Mouse (Mus musculus): ENCODE measurements around the gene Grxcr1. TPM values are rescaled to one million over a fixed set of nuclear protein-coding genes. Genes with fewer than 3 reads are reported as not detected.

Gene Grxcr1
- polyA plus RNA-seq, 1 experiment: not detected

- no peak overlapping the region for H3K27ac ChIP-seq (replicated peaks; ENCODE audit: low read depth, low read length)
- no peak overlapping the region for H3K4me3 ChIP-seq (ENCODE audit: insufficient read depth, low read depth, low read length)
- peaks cover 2% of the 10 kb centered on the region; the same call in 1 of the 2 replicates for H3K4me1 ChIP-seq (ENCODE audit: control insufficient read depth, insufficient read depth, insufficient read length, low read length)
These were observed 17.9 kb downstream of the Grxcr1 start for GRCm38 (mm10) chr5:68049536-68049935.

- H3K4me1 ChIP-seq (ENCODE audit: control insufficient read depth, insufficient read depth, insufficient read length, low read length): peaks cover 2% of the 10 kb centered on the region; the same call in 1 of the 2 replicates
- no peak overlapping the region for H3K4me3 ChIP-seq (ENCODE audit: insufficient read depth, low read depth, low read length)
- no peak overlapping the region for H3K27ac ChIP-seq (replicated peaks; ENCODE audit: low read depth, low read length)
These were observed 19.5 kb downstream of the Grxcr1 start for GRCm38 (mm10) chr5:68051101-68051500.

GRCm38 (mm10) chr5:68057574-68057973 is 25.9 kb downstream of the Grxcr1 start:
- Histone ChIP-seq H3K4me3 (ENCODE audit: insufficient read depth, low read depth, low read length) (no peak overlapping the region), H3K27ac (replicated peaks; ENCODE audit: low read depth, low read length) (no peak overlapping the region), H3K4me1 (ENCODE audit: control insufficient read depth, insufficient read depth, insufficient read length, low read length) (no peaks in the 10 kb centered on the region)

- Histone ChIP-seq H3K27ac (replicated peaks; ENCODE audit: low read depth, low read length) (no peak overlapping the region), H3K4me3 (ENCODE audit: insufficient read depth, low read depth, low read length) (no peak overlapping the region), H3K4me1 (ENCODE audit: control insufficient read depth, insufficient read depth, insufficient read length, low read length) (no peaks in the 10 kb centered on the region)
These were observed 37.1 kb downstream of the Grxcr1 start for GRCm38 (mm10) chr5:68068694-68069093.

- H3K4me1 ChIP-seq (ENCODE audit: control insufficient read depth, insufficient read depth, insufficient read length, low read length): no peaks in the 10 kb centered on the region
- H3K27ac ChIP-seq (replicated peaks; ENCODE audit: low read depth, low read length): no peak overlapping the region
- no peak overlapping the region for H3K4me3 ChIP-seq (ENCODE audit: insufficient read depth, low read depth, low read length)
These were observed 38.7 kb downstream of the Grxcr1 start for GRCm38 (mm10) chr5:68070308-68070707.

- H3K4me1 ChIP-seq (ENCODE audit: control insufficient read depth, insufficient read depth, insufficient read length, low read length): no peaks in the 10 kb centered on the region
These were observed 40.2 kb downstream of the Grxcr1 start for GRCm38 (mm10) chr5:68071857-68072256.

GRCm38 (mm10) chr5:68086535-68087098 is 55.0 kb downstream of the Grxcr1 start:
- Histone ChIP-seq H3K4me1 (ENCODE audit: control insufficient read depth, insufficient read depth, insufficient read length, low read length) (no peaks in the 10 kb centered on the region), H3K4me3 (ENCODE audit: insufficient read depth, low read depth, low read length) (no peak overlapping the region), H3K27ac (replicated peaks; ENCODE audit: low read depth, low read length) (peak overlapping the region; percentile 11; the same call in 1 of the 2 replicates)

More at GRCm38 (mm10) chr5:68071857-68072256, 40.2 kb downstream of the Grxcr1 start:
- H3K27ac ChIP-seq (replicated peaks; ENCODE audit: low read depth, low read length): no peak overlapping the region
- no peak overlapping the region for H3K4me3 ChIP-seq (ENCODE audit: insufficient read depth, low read depth, low read length)

GRCm38 (mm10) chr5:68087174-68087573 is 55.5 kb downstream of the Grxcr1 start:
- no peak overlapping the region for H3K4me3 ChIP-seq (ENCODE audit: insufficient read depth, low read depth, low read length)
- H3K4me1 ChIP-seq (ENCODE audit: control insufficient read depth, insufficient read depth, insufficient read length, low read length): no peaks in the 10 kb centered on the region
- no peak overlapping the region for H3K27ac ChIP-seq (replicated peaks; ENCODE audit: low read depth, low read length)

- Histone ChIP-seq H3K4me3 (ENCODE audit: insufficient read depth, low read depth, low read length) (no peak overlapping the region), H3K27ac (replicated peaks; ENCODE audit: low read depth, low read length) (no peak overlapping the region), H3K4me1 (ENCODE audit: control insufficient read depth, insufficient read depth, insufficient read length, low read length) (no peaks in the 10 kb centered on the region)
These were observed 61.5 kb downstream of the Grxcr1 start for GRCm38 (mm10) chr5:68093085-68093484.

- Histone ChIP-seq H3K27ac (replicated peaks; ENCODE audit: low read depth, low read length) (no peak overlapping the region), H3K4me3 (ENCODE audit: insufficient read depth, low read depth, low read length) (no peak overlapping the region), H3K4me1 (ENCODE audit: control insufficient read depth, insufficient read depth, insufficient read length, low read length) (no peaks in the 10 kb centered on the region)
These were observed 66.3 kb downstream of the Grxcr1 start for GRCm38 (mm10) chr5:68097665-68098624.

GRCm38 (mm10) chr5:68112430-68113036 is 80.9 kb downstream of the Grxcr1 start:
- H3K4me1 ChIP-seq (ENCODE audit: control insufficient read depth, insufficient read depth, insufficient read length, low read length): no peaks in the 10 kb centered on the region
- H3K27ac ChIP-seq (replicated peaks; ENCODE audit: low read depth, low read length): no peak overlapping the region
- no peak overlapping the region for H3K4me3 ChIP-seq (ENCODE audit: insufficient read depth, low read depth, low read length)

GRCm38 (mm10) chr5:68120880-68121279 is 89.2 kb downstream of the Grxcr1 start:
- Histone ChIP-seq H3K27ac (replicated peaks; ENCODE audit: low read depth, low read length) (no peak overlapping the region), H3K4me3 (ENCODE audit: insufficient read depth, low read depth, low read length) (no peak overlapping the region), H3K4me1 (ENCODE audit: control insufficient read depth, insufficient read depth, insufficient read length, low read length) (no peaks in the 10 kb centered on the region)

GRCm38 (mm10) chr5:68122883-68123282 is 91.2 kb downstream of the Grxcr1 start:
- no peak overlapping the region for H3K27ac ChIP-seq (replicated peaks; ENCODE audit: low read depth, low read length)
- no peaks in the 10 kb centered on the region for H3K4me1 ChIP-seq (ENCODE audit: control insufficient read depth, insufficient read depth, insufficient read length, low read length)
- no peak overlapping the region for H3K4me3 ChIP-seq (ENCODE audit: insufficient read depth, low read depth, low read length)

- Histone ChIP-seq H3K4me3 (ENCODE audit: insufficient read depth, low read depth, low read length) (no peak overlapping the region), H3K4me1 (ENCODE audit: control insufficient read depth, insufficient read depth, insufficient read length, low read length) (no peaks in the 10 kb centered on the region), H3K27ac (replicated peaks; ENCODE audit: low read depth, low read length) (no peak overlapping the region)
These were observed 93.8 kb downstream of the Grxcr1 start for GRCm38 (mm10) chr5:68125478-68125877.

- Histone ChIP-seq H3K27ac (replicated peaks; ENCODE audit: low read depth, low read length) (no peak overlapping the region), H3K4me1 (ENCODE audit: control insufficient read depth, insufficient read depth, insufficient read length, low read length) (no peaks in the 10 kb centered on the region), H3K4me3 (ENCODE audit: insufficient read depth, low read depth, low read length) (no peak overlapping the region)
These were observed 96.8 kb downstream of the Grxcr1 start for GRCm38 (mm10) chr5:68128421-68128820.
